Mouse (Mus musculus) testis, adult 2 months (tissue): ENCODE measurements around the gene Rhbdd1.

Experiments used
- CTCF ChIP-seq: fragments of 200-500 bp; IDR thresholded peaks from 2 replicates; pipeline ENCODE4 v1.5.1; 2012; ENCODE audit warnings: low read depth, mild to moderate bottlenecking, inconsistent platforms, low read length, moderate library complexity; ENCODE audit not compliant: control insufficient read depth, insufficient read depth, insufficient replicate concordance
- POLR2A ChIP-seq: fragments of 200-500 bp; IDR thresholded peaks from 2 replicates; pipeline ENCODE4 v1.6.1; 2012; ENCODE audit warnings: low read depth, mild to moderate bottlenecking, inconsistent platforms, low read length, moderate library complexity; ENCODE audit not compliant: control insufficient read depth

DNA sequence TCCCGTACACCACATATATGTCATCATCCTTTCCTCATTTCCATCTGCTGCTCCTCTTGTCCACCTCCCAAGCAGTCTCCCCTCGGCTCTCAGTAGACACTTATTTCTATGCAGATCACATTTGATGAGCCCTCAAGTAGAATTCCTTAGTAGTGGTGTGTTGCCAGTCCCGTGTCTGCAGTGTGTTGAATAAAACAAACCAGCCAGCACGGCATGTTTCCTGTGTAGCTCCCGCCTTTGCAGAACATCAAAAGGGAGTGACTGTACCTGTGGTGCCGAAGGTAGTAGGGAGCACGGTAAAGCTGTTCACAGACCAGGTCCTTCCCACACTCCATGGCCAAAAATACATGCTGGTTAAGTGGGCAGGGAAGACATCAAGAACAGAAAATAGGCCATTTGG is 47.8 kb downstream of the Rhbdd1 start:
- TF ChIP-seq CTCF (no peak), POLR2A (no peak)
